ENCODE assay signal across 8 mouse cellular contexts in genomic region chr17:26068831-26069739, GRCm38 (mm10). TPM values are rescaled to one million over a fixed set of nuclear protein-coding genes. Genes with fewer than 3 reads are reported as not detected.
DNase-seq lines count a peak whose midpoint lies in the region; ATAC-seq and TF ChIP-seq lines count a peak whose summit lies in the region.

TSS of gene Rab11fip3 (minus strand) at chr17:26069555.

- TF ChIP-seq RAD21 in CH12.LX (IDR thresholded peaks at IDR 0.05; ENCODE audit: low read depth, low read length) = no peak

- in situ Hi-C loops in CH12.LX (cut with MboI; ENCODE audit: low pct_ligation_motif_present, low pct_unique_long_range_greater_than_20kb, low sequenced_read_pairs) = no loop called here

- WGBS in heart, embryonic 13.5 days = under 1% methylated on average over 91 of the region's 94 CpGs
- under 1% methylated on average over 82 of the region's 94 CpGs for WGBS in kidney, postnatal 0 days
- WGBS in liver, embryonic 11.5 days = under 1% methylated on average over 91 of the region's 94 CpGs

- peaks cover 21 to 45% of the 10 kb centered on the region in 2 experiments for H3K4me1 ChIP-seq in CH12.LX (ENCODE audit: control insufficient read depth in 1 of 2, insufficient read depth in 2 of 2)
- H3K4me1 ChIP-seq in heart, embryonic 13.5 days = peaks cover 50% of the 10 kb centered on the region
- H3K4me1 ChIP-seq in kidney, postnatal 0 days (replicated peaks; ENCODE audit: insufficient read depth, low read length) = peaks cover 22% of the 10 kb centered on the region
- peaks cover 21% of the 10 kb centered on the region for H3K4me1 ChIP-seq in liver, embryonic 11.5 days (replicated peaks; ENCODE audit: control insufficient read depth, insufficient read depth, low read length)

- TF ChIP-seq EP300 in CH12.LX (IDR thresholded peaks at IDR 0.05; ENCODE audit: low read length) = no peak

- peak; percentile 78 for DNase-seq in CH12.LX (ENCODE audit: extremely low read depth)
- peak; percentile 39 for DNase-seq in c-Kit-negative CD71-positive TER-119-positive erythroid progenitor cells, embryonic 14.5 days (ENCODE audit: low read depth, low spot score)
- DNase-seq in fibroblast of lung, adult 2 months (ENCODE audit: low read depth) = peak; percentile 67
- peak; percentile 91 for DNase-seq in kidney, postnatal 0 days (ENCODE audit: low spot score)
- DNase-seq in liver, embryonic 11.5 days (ENCODE audit: low spot score) = peak; percentile 89
- peak; percentile 92 for DNase-seq in naive thymus-derived CD4-positive, alpha-beta T cell, adult 2 months (ENCODE audit: low read depth)
- peak; percentile 87 for DNase-seq in splenic B cell, adult 2 months (ENCODE audit: low read depth, low spot score)

- H3K9ac ChIP-seq in CH12.LX (ENCODE audit: insufficient read depth, low read depth) = peak within 1 kb of the TSS; percentile 78
- H3K9ac ChIP-seq in heart, embryonic 13.5 days = peak within 1 kb of the TSS; percentile 91
- H3K9ac ChIP-seq in kidney, postnatal 0 days (ENCODE audit: low read depth, low read length) = peak within 1 kb of the TSS; percentile 71
- H3K9ac ChIP-seq in liver, embryonic 11.5 days (ENCODE audit: low read depth, low read length) = peak within 1 kb of the TSS; percentile 65

- peak within 1 kb of the TSS; percentile 78 for H3K4me2 ChIP-seq in CH12.LX (ENCODE audit: insufficient read depth, low read depth, poor library complexity, severe bottlenecking)
- H3K4me2 ChIP-seq in heart, embryonic 13.5 days = peak within 1 kb of the TSS; percentile 97
- H3K4me2 ChIP-seq in kidney, postnatal 0 days (ENCODE audit: low read length) = peak within 1 kb of the TSS; percentile 97
- peak within 1 kb of the TSS; percentile 80 for H3K4me2 ChIP-seq in liver, embryonic 11.5 days

- peaks cover 0 to 34% of the 10 kb centered on the region in 2 experiments for H3K36me3 ChIP-seq in CH12.LX (replicated peaks in 1 of 2; ENCODE audit: control insufficient read depth in 1 of 2, insufficient read depth in 1 of 2, low read length in 1 of 2)
- H3K36me3 ChIP-seq in heart, embryonic 13.5 days = peaks cover 20% of the 10 kb centered on the region
- 0 out of 2 replicates have a peak, but pooled peaks cover 2% of the 10 kb centered on the region for H3K36me3 ChIP-seq in kidney, postnatal 0 days (ENCODE audit: insufficient read depth, low read length)
- no peaks in the 10 kb centered on the region for H3K36me3 ChIP-seq in liver, embryonic 11.5 days (ENCODE audit: control insufficient read depth, insufficient read depth, low read length)
- no peaks in the 10 kb centered on the region for H3K36me3 ChIP-seq in splenic B cell, adult 2 months (ENCODE audit: control insufficient read depth, insufficient read depth, low read length, poor library complexity, severe bottlenecking)

- peaks cover 24% of the 10 kb centered on the region for H3K27me3 ChIP-seq in CH12.LX (replicated peaks)
- peaks cover 24% of the 10 kb centered on the region for H3K27me3 ChIP-seq in heart, embryonic 13.5 days (replicated peaks)
- H3K27me3 ChIP-seq in kidney, postnatal 0 days (ENCODE audit: insufficient read depth, low read length) = no peaks in the 10 kb centered on the region
- H3K27me3 ChIP-seq in liver, embryonic 11.5 days (replicated peaks; ENCODE audit: control insufficient read depth, insufficient read depth, low read length) = peaks cover 48% of the 10 kb centered on the region
- H3K27me3 ChIP-seq in splenic B cell, adult 2 months (ENCODE audit: control insufficient read depth, insufficient read depth, low read length, poor library complexity, severe bottlenecking) = no peaks in the 10 kb centered on the region

- TF ChIP-seq CTCF in CH12.LX (conservative IDR thresholded peaks at IDR 0.05 in 1 of 2, IDR thresholded peaks at IDR 0.05 in 1 of 2; ENCODE audit: low read depth in 2 of 2, low read length in 2 of 2) = no peak
- no peak; the same call in 1 of the 2 replicates for TF ChIP-seq CTCF in kidney, postnatal 0 days (IDR thresholded peaks at IDR 0.05; ENCODE audit: low read depth)

- peak; percentile 91 for TF ChIP-seq POLR2A in CH12.LX (IDR thresholded peaks at IDR 0.05; ENCODE audit: low read depth, low read length)

- H3K79me2 ChIP-seq in CH12.LX (replicated peaks; ENCODE audit: control insufficient read depth, extremely low read depth, insufficient read depth, poor library complexity, severe bottlenecking) = no peaks in the 10 kb centered on the region; the same call in 1 of the 2 replicates

- H3K9me3 ChIP-seq in CH12.LX (replicated peaks; ENCODE audit: low read length) = peaks cover 5% of the 10 kb centered on the region
- H3K9me3 ChIP-seq in heart, embryonic 13.5 days = no peaks in the 10 kb centered on the region
- no peaks in the 10 kb centered on the region for H3K9me3 ChIP-seq in kidney, postnatal 0 days (replicated peaks; ENCODE audit: low read length)
- no peaks in the 10 kb centered on the region for H3K9me3 ChIP-seq in liver, embryonic 11.5 days (ENCODE audit: control insufficient read depth, low read length)

- dilution Hi-C loops in CH12.LX (cut with MboI; ENCODE audit: extremely low pct_ligation_motif_present, extremely low pct_unique_long_range_greater_than_20kb, low sequenced_read_pairs) = no loop called here

- peak; percentile 76 for ATAC-seq in heart, embryonic 13.5 days (ENCODE audit: extremely low read depth, insufficient number of reproducible peaks, low FRiP score, low TSS enrichment)
- peak; percentile 83 for ATAC-seq in kidney, postnatal 0 days (replicated peaks; ENCODE audit: low FRiP score, low read depth)
- ATAC-seq in liver, embryonic 11.5 days (replicated peaks; ENCODE audit: low FRiP score) = peak; percentile 91

- H3K4me3 ChIP-seq in CH12.LX (replicated peaks in 1 of 3; ENCODE audit: low read depth in 2 of 3, low read length in 2 of 3, poor library complexity in 1 of 3) = peak within 1 kb of the TSS; percentile 45 to 82 (median 67)
- H3K4me3 ChIP-seq in heart, embryonic 13.5 days = peak within 1 kb of the TSS; percentile 90
- H3K4me3 ChIP-seq in kidney, postnatal 0 days (replicated peaks; ENCODE audit: low read depth, low read length) = peak within 1 kb of the TSS; percentile 85
- H3K4me3 ChIP-seq in liver, embryonic 11.5 days (ENCODE audit: low read depth, low read length) = peak within 1 kb of the TSS; percentile 77

- H3K27ac ChIP-seq in CH12.LX (ENCODE audit: insufficient read depth, low read depth) = no peak within 1 kb of the TSS
- peak within 1 kb of the TSS; percentile 79 for H3K27ac ChIP-seq in heart, embryonic 13.5 days (replicated peaks)
- peak within 1 kb of the TSS; percentile 66 for H3K27ac ChIP-seq in kidney, postnatal 0 days
- H3K27ac ChIP-seq in liver, embryonic 11.5 days (ENCODE audit: low read depth, low read length) = no peak within 1 kb of the TSS

TF ChIP-seq in CH12.LX, 34 proteins besides CTCF, POLR2A, EP300 and RAD21:
- peak; percentile 89 for TF ChIP-seq ZMIZ1 (IDR thresholded peaks at IDR 0.05; ENCODE audit: low read depth, low read length)
- peak; percentile 80 for TF ChIP-seq TCF12 (IDR thresholded peaks at IDR 0.05; ENCODE audit: low read depth, low read length)
- TF ChIP-seq E2F4 (IDR thresholded peaks at IDR 0.05; ENCODE audit: insufficient replicate concordance, low read depth, low read length) = no peak
- TF ChIP-seq UBTF (IDR thresholded peaks at IDR 0.05; ENCODE audit: low read depth, low read length) = no peak
- peak; percentile 79 for TF ChIP-seq NRF1 (IDR thresholded peaks at IDR 0.05; ENCODE audit: low read depth, low read length)
- peak; percentile 65 for TF ChIP-seq HCFC1 (IDR thresholded peaks at IDR 0.05; ENCODE audit: low read depth, low read length)
- TF ChIP-seq NELFE (IDR thresholded peaks at IDR 0.05; ENCODE audit: low read depth, low read length) = peak; percentile 85
- TF ChIP-seq GABPA (IDR thresholded peaks at IDR 0.05; ENCODE audit: insufficient replicate concordance, low read depth, low read length) = no peak
- TF ChIP-seq BHLHE40 (IDR thresholded peaks at IDR 0.05; ENCODE audit: low read depth, low read length) = 0 out of 2 replicates have a peak, but pooled peaks have one; percentile 17
- TF ChIP-seq SMC3 (IDR thresholded peaks at IDR 0.05; ENCODE audit: low read depth, low read length) = no peak
- no peak for TF ChIP-seq MYC (IDR thresholded peaks at IDR 0.05; ENCODE audit: low read depth, low read length)
- peak; percentile 63; the same call in 1 of the 2 replicates for TF ChIP-seq MAX (IDR thresholded peaks at IDR 0.05; ENCODE audit: low read length)
- peak; percentile 94 for TF ChIP-seq TBP (conservative IDR thresholded peaks at IDR 0.05; ENCODE audit: low read depth, low read length)
- peak; percentile 52 for TF ChIP-seq IRF4 (IDR thresholded peaks at IDR 0.05; ENCODE audit: low read depth, low read length)
- TF ChIP-seq USF1 (IDR thresholded peaks at IDR 0.05; ENCODE audit: low read depth, low read length) = no peak
- 0 out of 2 replicates have a peak, but pooled peaks have one; percentile 42 for TF ChIP-seq KAT2A (IDR thresholded peaks at IDR 0.05; ENCODE audit: insufficient replicate concordance, low read length)
- TF ChIP-seq MXI1 (IDR thresholded peaks at IDR 0.05; ENCODE audit: low read depth, low read length) = no peak; the same call in 1 of the 2 replicates
- TF ChIP-seq CHD1 (IDR thresholded peaks at IDR 0.05; ENCODE audit: low read depth, low read length) = no peak; the same call in 1 of the 2 replicates
- TF ChIP-seq SIN3A (IDR thresholded peaks at IDR 0.05; ENCODE audit: low read length) = 0 out of 2 replicates have a peak, but pooled peaks have one; percentile 41
- peak; percentile 47; the same call in 1 of the 2 replicates for TF ChIP-seq MEF2A (IDR thresholded peaks at IDR 0.05; ENCODE audit: borderline replicate concordance, low read depth, low read length)
- TF ChIP-seq ELF1 (IDR thresholded peaks at IDR 0.05; ENCODE audit: low read depth, low read length) = peak; percentile 43; the same call in 1 of the 2 replicates
TF ChIP-seq in CH12.LX: peak in this region for 13.

RNA-seq across cellular contexts. Expression of gene Rab11fip3, which starts in this region (rescaled TPM):
- total RNA-seq in CH12.LX (2012; rRNA removed) = 3.1 and 4.6 TPM in 2 replicates
- total RNA-seq in CH12.LX (2014; rRNA removed) = 3.1 and 3.5 TPM in 2 replicates
- polyA plus RNA-seq in CH12.LX (2012; ENCODE audit: insufficient read length, low read depth) = 7.6 and 7.8 TPM in 2 replicates
- 11.0 and 12.3 TPM in 2 replicates for polyA plus RNA-seq in heart, embryonic 13.5 days (2015; fragmentation: Nextera tagmentation; extraction: Ambion mirVana)
- polyA plus RNA-seq in kidney, postnatal 0 days (2015; fragmentation: Nextera tagmentation; extraction: Ambion mirVana) = 35.3 and 40.2 TPM in 2 replicates
- polyA plus RNA-seq in liver, embryonic 11.5 days (2014; fragmentation: Nextera tagmentation; extraction: Ambion mirVana) = 7.0 and 7.6 TPM in 2 replicates

Comparison
In these comparisons a context has a peak if more than half of its experiments do, and no peak if none do; other contexts are left out.
1. DNase-seq: peak in every context shown above with its lines; median percentile 92 in naive thymus-derived CD4-positive, alpha-beta T cell, adult 2 months; 91 in kidney, postnatal 0 days; 89 in liver, embryonic 11.5 days; 87 in splenic B cell, adult 2 months; 78 in CH12.LX; 67 in fibroblast of lung, adult 2 months; 39 in c-Kit-negative CD71-positive TER-119-positive erythroid progenitor cells, embryonic 14.5 days.
2. H3K27ac ChIP-seq: peak in heart, embryonic 13.5 days (single experiment) and kidney, postnatal 0 days (single experiment); none in CH12.LX (single experiment) and liver, embryonic 11.5 days (single experiment).
3. Peak in every context shown above with its lines, with median percentiles within 50 percentile points of each other: H3K4me2 ChIP-seq, H3K4me3 ChIP-seq, H3K9ac ChIP-seq and ATAC-seq.